Mouse (Mus musculus): ENCODE data around the gene Sgk1. TPM values are rescaled to one million over a fixed set of nuclear protein-coding genes. Genes with fewer than 3 reads are reported as not detected.
A peak's percentile ranks its signal among the peaks of the same experiment; 100 is the strongest.
"Not testable (repeated sequence)": the region's sequence is repeated elsewhere in the genome, so short reads cannot be mapped to it uniquely, and the experiment has no call there.

The Sgk1 gene
- polyA plus RNA-seq, 1 experiment from 2014 or later, result 23.3 TPM

- no peak overlapping the region for H3K4me3 ChIP-seq
- no peak overlapping the region for H3K27ac ChIP-seq (replicated peaks)
- no peaks in the 10 kb centered on the region for H3K27me3 ChIP-seq (replicated peaks; ENCODE audit: low read depth, poor library complexity, severe bottlenecking)
- H3K9me3 ChIP-seq, result no peaks in the 10 kb centered on the region
- DNase-seq (ENCODE audit: low spot score), result no peak
- peaks cover 24% of the 10 kb centered on the region for H3K36me3 ChIP-seq (replicated peaks)
- 82% methylated on average over 5 of the region's 5 CpGs for WGBS
- peaks cover 6% of the 10 kb centered on the region for H3K4me1 ChIP-seq
Observed at GRCm38 (mm10) chr10:22001621-22002020, 119.6 kb downstream of the Sgk1 start.

DNA sequence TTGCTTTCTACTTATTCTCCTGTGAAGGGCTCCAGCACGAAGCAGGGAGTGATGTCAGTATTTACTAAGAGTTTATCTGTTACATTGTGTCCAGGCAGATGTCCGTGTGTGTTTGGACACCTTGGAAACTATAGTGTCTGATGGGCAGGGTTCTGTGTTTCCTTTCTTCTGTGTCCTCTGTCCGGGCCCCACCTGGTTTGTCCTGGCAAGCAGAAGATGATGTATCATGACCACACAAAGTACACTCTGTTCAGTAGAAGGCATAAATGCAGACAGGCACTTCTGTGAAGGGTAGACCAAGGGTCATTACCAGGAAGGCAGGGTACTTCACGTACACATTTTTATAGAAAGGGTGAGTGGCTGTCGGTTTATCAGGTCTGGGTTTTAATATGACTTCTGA is 122.8 kb downstream of the Sgk1 start:
- Histone ChIP-seq H3K9me3 (no peaks in the 10 kb centered on the region), H3K27ac (replicated peaks) (no peak overlapping the region), H3K4me3 (no peak overlapping the region), H3K36me3 (replicated peaks) (no peaks in the 10 kb centered on the region), H3K27me3 (replicated peaks; ENCODE audit: low read depth, poor library complexity, severe bottlenecking) (no peaks in the 10 kb centered on the region), H3K4me1 (peaks cover 6% of the 10 kb centered on the region)
- DNase-seq (ENCODE audit: low spot score), result no peak
- WGBS, result 87% methylated on average over 5 of the region's 5 CpGs

DNA sequence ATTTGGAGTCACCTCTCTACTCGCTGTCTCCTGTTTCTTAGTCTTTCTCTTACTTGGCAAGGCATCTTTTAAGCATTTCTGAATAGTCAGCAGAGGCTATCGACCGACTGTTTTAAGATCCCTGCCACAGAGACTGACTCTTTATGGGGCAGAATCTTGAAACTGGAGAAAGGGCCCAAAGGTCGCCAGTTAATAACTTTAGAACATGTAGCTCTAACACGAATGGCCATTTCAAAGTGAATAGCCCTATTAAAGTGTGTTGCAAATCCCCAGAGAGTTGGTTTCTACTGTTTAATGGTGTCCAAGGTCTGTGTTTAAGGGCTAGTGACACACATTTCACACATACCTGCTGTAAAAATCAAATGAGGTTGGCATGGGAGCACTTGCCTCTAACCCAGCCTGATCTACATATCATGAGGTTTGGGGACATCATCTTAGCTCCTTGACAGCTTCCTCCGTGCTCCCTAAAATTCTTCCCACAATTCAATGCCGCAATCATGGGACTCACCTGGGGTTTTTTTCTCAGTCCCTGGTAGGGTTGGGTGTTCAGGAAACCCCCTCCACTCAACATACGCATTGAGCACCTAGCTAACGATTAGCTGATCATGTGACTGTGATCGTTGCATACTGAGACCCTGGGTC is 125.3 kb downstream of the Sgk1 start:
- Histone ChIP-seq H3K27me3 (replicated peaks; ENCODE audit: low read depth, poor library complexity, severe bottlenecking) (no peaks in the 10 kb centered on the region), H3K4me1 (no peaks in the 10 kb centered on the region), H3K9me3 (no peaks in the 10 kb centered on the region), H3K36me3 (replicated peaks) (no peaks in the 10 kb centered on the region), H3K4me3 (no peak overlapping the region), H3K27ac (replicated peaks) (no peak overlapping the region)
- 86% methylated on average over 10 of the region's 10 CpGs for WGBS
- no peak for DNase-seq (ENCODE audit: low spot score)

- WGBS, result 43% methylated on average over 4 of the region's 4 CpGs
- Histone ChIP-seq H3K36me3 (replicated peaks) (no peaks in the 10 kb centered on the region), H3K27ac (replicated peaks) (no peak overlapping the region), H3K9me3 (no peaks in the 10 kb centered on the region), H3K4me3 (no peak overlapping the region), H3K27me3 (replicated peaks; ENCODE audit: low read depth, poor library complexity, severe bottlenecking) (no peaks in the 10 kb centered on the region), H3K4me1 (no peaks in the 10 kb centered on the region)
- DNase-seq (ENCODE audit: low spot score), result peak; percentile 35
Observed at GRCm38 (mm10) chr10:22007802-22008172, 125.8 kb downstream of the Sgk1 start.

GRCm38 (mm10) chr10:22010088-22010818 is 128.3 kb downstream of the Sgk1 start:
- 39% methylated on average over 19 of the region's 19 CpGs for WGBS
- no peak overlapping the region for H3K4me3 ChIP-seq
- H3K27ac ChIP-seq (replicated peaks), result no peak overlapping the region
- no peaks in the 10 kb centered on the region for H3K27me3 ChIP-seq (replicated peaks; ENCODE audit: low read depth, poor library complexity, severe bottlenecking)
- H3K4me1 ChIP-seq, result no peaks in the 10 kb centered on the region
- no peaks in the 10 kb centered on the region for H3K36me3 ChIP-seq (replicated peaks)
- no peaks in the 10 kb centered on the region for H3K9me3 ChIP-seq
- peak; percentile 82 for DNase-seq (ENCODE audit: low spot score)

DNA sequence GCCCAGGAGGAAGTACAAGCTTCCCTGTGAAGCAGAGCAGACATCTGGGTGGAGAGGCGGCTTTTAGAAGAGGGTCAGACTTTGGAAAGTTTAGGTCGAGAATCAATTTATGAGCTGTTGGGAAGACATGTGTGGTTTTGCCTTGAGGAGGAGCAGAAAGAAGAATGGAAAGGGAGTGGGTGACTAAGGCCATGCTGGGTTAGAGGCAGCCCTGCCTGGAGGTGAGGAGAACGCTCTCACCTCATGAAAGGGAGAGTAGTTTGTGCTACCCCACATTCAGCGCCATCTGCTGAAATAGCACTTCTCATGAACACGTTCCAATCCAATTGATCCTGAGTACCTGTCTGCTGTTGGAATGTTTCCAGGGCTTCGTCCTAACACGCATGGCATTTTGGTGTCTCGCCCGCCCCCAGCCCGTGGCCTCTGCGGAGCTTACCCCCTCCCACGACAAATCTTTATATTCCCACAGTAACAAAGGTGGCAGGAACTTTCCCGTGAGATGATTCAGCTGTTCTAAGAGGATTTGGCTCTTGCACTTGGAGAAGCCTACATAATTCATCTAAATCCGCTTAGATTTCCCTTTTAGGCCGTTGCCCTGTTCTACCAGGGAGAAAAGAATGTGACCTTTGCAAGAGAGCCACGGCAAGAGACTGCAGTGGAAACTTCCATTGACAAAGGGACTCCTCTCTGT is 135.6 kb downstream of the Sgk1 start:
- H3K36me3 ChIP-seq (replicated peaks), result no peaks in the 10 kb centered on the region

GRCm38 (mm10) chr10:22018618-22019017 is 136.6 kb downstream of the Sgk1 start:
- DNase-seq (ENCODE audit: low spot score), result no peak
- no peak overlapping the region for H3K27ac ChIP-seq (replicated peaks)
- no peaks in the 10 kb centered on the region for H3K27me3 ChIP-seq (replicated peaks; ENCODE audit: low read depth, poor library complexity, severe bottlenecking)
- 93% methylated on average over 4 of the region's 4 CpGs for WGBS
- H3K36me3 ChIP-seq (replicated peaks), result no peaks in the 10 kb centered on the region
- H3K4me3 ChIP-seq, result no peak overlapping the region
- no peaks in the 10 kb centered on the region for H3K4me1 ChIP-seq
- no peaks in the 10 kb centered on the region; the same call in 1 of the 2 replicates for H3K9me3 ChIP-seq

More for the DNA sequence above, 135.6 kb downstream of the Sgk1 start:
- Histone ChIP-seq H3K4me1 (no peaks in the 10 kb centered on the region), H3K27me3 (replicated peaks; ENCODE audit: low read depth, poor library complexity, severe bottlenecking) (no peaks in the 10 kb centered on the region), H3K4me3 (no peak overlapping the region), H3K9me3 (no peaks in the 10 kb centered on the region; the same call in 1 of the 2 replicates), H3K27ac (replicated peaks) (no peak overlapping the region)
- WGBS, result 77% methylated on average over 16 of the region's 16 CpGs
- peak; percentile 30 for DNase-seq (ENCODE audit: low spot score)

GRCm38 (mm10) chr10:22034303-22034702 is 152.3 kb downstream of the Sgk1 start:
- Histone ChIP-seq H3K27ac (replicated peaks) (no peak overlapping the region), H3K4me3 (no peak overlapping the region), H3K4me1 (no peaks in the 10 kb centered on the region), H3K36me3 (replicated peaks) (no peaks in the 10 kb centered on the region), H3K9me3 (0 out of 2 replicates have a peak, but pooled peaks cover 2% of the 10 kb centered on the region), H3K27me3 (replicated peaks; ENCODE audit: low read depth, poor library complexity, severe bottlenecking) (no peaks in the 10 kb centered on the region; the same call in 1 of the 2 replicates)
- no peak for DNase-seq (ENCODE audit: low spot score)
- WGBS, result 10% methylated on average over 9 of the region's 9 CpGs

GRCm38 (mm10) chr10:22036256-22036655 is 154.3 kb downstream of the Sgk1 start:
- not testable (repeated sequence) for H3K36me3 ChIP-seq (replicated peaks); H3K4me1 ChIP-seq; H3K27ac ChIP-seq (replicated peaks); H3K4me3 ChIP-seq; H3K9me3 ChIP-seq; H3K27me3 ChIP-seq (replicated peaks; ENCODE audit: low read depth, poor library complexity, severe bottlenecking)
- DNase-seq (ENCODE audit: low spot score), result peak; percentile 56
- 9% methylated on average over 3 of the region's 3 CpGs for WGBS

Other genes with a start within 250 kb of the Sgk1 start
- not detected in 2 replicates for gene 4930444G20Rik, start 185.9 kb downstream of the Sgk1 start, polyA plus RNA-seq (2016; fragmentation: Nextera tagmentation; extraction: Ambion mirVana)

All from embryonic facial prominence, embryonic 10.5 days (tissue).